Mouse (Mus musculus) testis, adult 2 months (tissue): ENCODE data around the gene Gm10024.

Source experiments
- CTCF ChIP-seq: fragments of 200-500 bp; IDR thresholded peaks from 2 replicates; pipeline ENCODE4 v1.5.1; 2012; ENCODE audit warnings: low read depth, mild to moderate bottlenecking, inconsistent platforms, low read length, moderate library complexity; ENCODE audit not compliant: control insufficient read depth, insufficient read depth, insufficient replicate concordance
- POLR2A ChIP-seq: fragments of 200-500 bp; IDR thresholded peaks from 2 replicates; pipeline ENCODE4 v1.6.1; 2012; ENCODE audit warnings: low read depth, mild to moderate bottlenecking, inconsistent platforms, low read length, moderate library complexity; ENCODE audit not compliant: control insufficient read depth

DNA sequence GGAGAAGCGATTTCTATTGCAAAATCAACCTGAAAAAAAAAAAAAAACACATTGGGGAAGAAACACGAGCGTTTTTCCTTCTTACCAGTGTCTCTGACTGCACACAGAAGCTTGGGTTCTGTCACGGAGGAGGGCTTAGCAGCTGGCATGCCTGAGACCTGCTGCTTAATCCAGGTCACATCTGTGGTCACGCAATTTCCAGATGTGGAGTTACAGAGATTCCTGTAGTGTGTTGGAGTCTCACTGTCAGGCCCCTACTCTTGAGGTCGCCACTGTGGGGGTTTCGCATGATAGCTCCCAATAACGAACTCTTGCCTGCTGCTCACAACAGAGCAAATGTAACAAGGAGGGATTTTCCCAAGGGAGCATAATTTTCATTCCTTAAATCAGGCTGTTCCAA, 27.1 kb upstream of the Gm10024 start:
- TF ChIP-seq CTCF (no peak), POLR2A (no peak)
